Mouse (Mus musculus) G1E (cell line): ENCODE results near the gene Ube2cbp.

Source experiments
- CTCF ChIP-seq: IDR thresholded peaks from 2 replicates; pipeline ENCODE4 v1.5.1; 2012; ENCODE audit warnings: low read depth, low read length, inconsistent platforms, mixed read lengths
- GATA1 ChIP-seq: IDR thresholded peaks from 2 replicates; pipeline ENCODE4 v1.6.1; 2012; ENCODE audit warnings: borderline replicate concordance, low read length, inconsistent platforms, mixed read lengths

GRCm38 (mm10) chr9:86449581-86449980, 15.2 kb downstream of the Ube2cbp start:
- TF ChIP-seq CTCF: peak; percentile 48
- TF ChIP-seq GATA1: no peak
